Mouse (Mus musculus): Measurements from ENCODE around the gene Drd2. TPM values are rescaled to one million over a fixed set of nuclear protein-coding genes. Genes with fewer than 3 reads are reported as not detected.

The Drd2 gene
- total RNA-seq, 4 experiments from 2014 or later = 41.6 to 52.6 (median 46.6) TPM

GRCm38 (mm10) chr9:49450491-49450890 is 110.1 kb downstream of the Drd2 start:
- DNase-seq (ENCODE audit: low spot score in 2 of 2) = no peak

- no peak for DNase-seq (ENCODE audit: low spot score in 2 of 2)
Observed at GRCm38 (mm10) chr9:49452396-49452795, 112.0 kb downstream of the Drd2 start.

- no peak for DNase-seq (ENCODE audit: low spot score in 2 of 2)
Observed at GRCm38 (mm10) chr9:49456136-49456535, 115.7 kb downstream of the Drd2 start.

Other genes with a start within 250 kb of the Drd2 start
- gene Gm4894, start 90.1 kb upstream of the Drd2 start, total RNA-seq (2022) = not detected
- not detected for gene Ankk1, start 86.4 kb downstream of the Drd2 start, total RNA-seq (2022)
- 1 to 10 TPM; 1.3 to 2.8 (median 2.0) TPM for gene Ttc12, start 145.6 kb downstream of the Drd2 start, total RNA-seq (2022)

Data from left cerebral cortex, adult 8-10 months (tissue).